9 mouse cellular contexts compared by ENCODE assay signal in genomic region chr9:107305601-107306542, GRCm38 (mm10). TPM values are rescaled to one million over a fixed set of nuclear protein-coding genes. Genes with fewer than 3 reads are reported as not detected.
DNase-seq lines count a peak whose midpoint lies in the region; ATAC-seq and TF ChIP-seq lines count a peak whose summit lies in the region.
"Had no signal": no experiment of that assay in that cellular context is flagged by ENCODE, and none has a peak within 500 bp of the region (broad histone marks: within the 10 kb centered on the region; RNA-seq: fewer than 3 reads in every experiment).

No protein-coding gene starts in this region.

- H3K79me2 ChIP-seq in heart, adult 2 months (replicated peaks; ENCODE audit: control insufficient read depth, insufficient read depth, low read length), result no peaks in the 10 kb centered on the region

- H3K27me3 ChIP-seq in heart, adult 2 months (ENCODE audit: control insufficient read depth, insufficient read depth, low read length), result no peaks in the 10 kb centered on the region
- H3K27me3 ChIP-seq in embryonic facial prominence, embryonic 10.5 days (replicated peaks; ENCODE audit: low read depth, poor library complexity, severe bottlenecking), result no peaks in the 10 kb centered on the region
- H3K27me3 ChIP-seq in kidney, embryonic 16.5 days (ENCODE audit: insufficient read depth, low read length), result no peaks in the 10 kb centered on the region
- H3K27me3 ChIP-seq: neural tube, embryonic 15.5 days had no signal

- peaks cover 13% of the 10 kb centered on the region for H3K36me3 ChIP-seq in heart, adult 2 months (ENCODE audit: control insufficient read depth, insufficient read depth, low read length)
- H3K36me3 ChIP-seq in embryonic facial prominence, embryonic 10.5 days (replicated peaks), result peaks cover 13% of the 10 kb centered on the region
- H3K36me3 ChIP-seq in kidney, embryonic 16.5 days (ENCODE audit: insufficient read depth, low read length), result peaks cover 8% of the 10 kb centered on the region

- TF ChIP-seq POLR2A in heart, adult 2 months (IDR thresholded peaks at IDR 0.05; ENCODE audit: insufficient read depth, low read depth, low read length), result no peak

- H3K4me3 ChIP-seq in heart, adult 2 months, result no peak overlapping the region
- H3K4me3 ChIP-seq in embryonic facial prominence, embryonic 10.5 days, result no peak overlapping the region
- no peak overlapping the region for H3K4me3 ChIP-seq in kidney, embryonic 16.5 days (ENCODE audit: low read length)
- H3K4me3 ChIP-seq: neural tube, embryonic 15.5 days had no signal

- H3K4me2 ChIP-seq in kidney, embryonic 16.5 days (replicated peaks; ENCODE audit: low read depth, low read length), result no peak overlapping the region
- H3K4me2 ChIP-seq: neural tube, embryonic 15.5 days had no signal

- intact Hi-C loops in heart, adult 2 months (cut with DNase I), result no loop called here
- intact Hi-C loops in heart, postnatal 25 days (cut with DNase I), result no loop called here

- H3K4me1 ChIP-seq in heart, adult 2 months (ENCODE audit: control insufficient read depth, insufficient read depth, low read length), result peaks cover 40% of the 10 kb centered on the region
- peaks cover 21% of the 10 kb centered on the region for H3K4me1 ChIP-seq in embryonic facial prominence, embryonic 10.5 days
- H3K4me1 ChIP-seq in kidney, embryonic 16.5 days (ENCODE audit: insufficient read depth, low read length), result peaks cover 40% of the 10 kb centered on the region
- H3K4me1 ChIP-seq: neural tube, embryonic 15.5 days had no signal

- no peak for TF ChIP-seq CTCF in heart, adult 2 months (IDR thresholded peaks at IDR 0.05)

- H3K9ac ChIP-seq in heart, adult 2 months (ENCODE audit: low read depth, low read length), result no peak overlapping the region
- H3K9ac ChIP-seq in kidney, embryonic 16.5 days (replicated peaks; ENCODE audit: low read length), result peak overlapping the region; percentile 3
- H3K9ac ChIP-seq: neural tube, embryonic 15.5 days had no signal

- H3K27ac ChIP-seq in heart, adult 2 months, result peak overlapping the region; percentile 12; the same call in 1 of the 2 replicates
- peak overlapping the region; percentile 49 for H3K27ac ChIP-seq in embryonic facial prominence, embryonic 10.5 days (replicated peaks)
- H3K27ac ChIP-seq in kidney, embryonic 16.5 days (ENCODE audit: low read length), result peak overlapping the region; percentile 92
- H3K27ac ChIP-seq: neural tube, embryonic 15.5 days had no signal

- H3K9me3 ChIP-seq in embryonic facial prominence, embryonic 10.5 days, result no peaks in the 10 kb centered on the region
- no peaks in the 10 kb centered on the region for H3K9me3 ChIP-seq in kidney, embryonic 16.5 days (ENCODE audit: low read length)
- H3K9me3 ChIP-seq: neural tube, embryonic 15.5 days had no signal

- TF ChIP-seq EP300 in heart, adult 2 months (IDR thresholded peaks at IDR 0.05; ENCODE audit: insufficient read depth, low read depth, low read length), result no peak

- no peak for DNase-seq in heart, adult 2 months
- DNase-seq in heart, postnatal 25 days (ENCODE audit: low spot score), result no peak
- peak; percentile 23 for DNase-seq in embryonic facial prominence, embryonic 10.5 days (ENCODE audit: low spot score)
- DNase-seq in layer of hippocampus, adult 11-12 months (ENCODE audit: low spot score), result no peak
- DNase-seq in embryo, embryonic 10 days (ENCODE audit: low spot score), result no peak
- DNase-seq in left cerebral cortex, adult 8-10 months (ENCODE audit: low spot score in 2 of 2), result no peak

- 44% methylated on average over 13 of the region's 13 CpGs for WGBS in heart, adult 2 months
- 54% methylated on average over 13 of the region's 13 CpGs for WGBS in embryonic facial prominence, embryonic 10.5 days
- WGBS in kidney, embryonic 16.5 days, result 51% methylated on average over 13 of the region's 13 CpGs

- ATAC-seq in kidney, embryonic 16.5 days (ENCODE audit: low FRiP score, low TSS enrichment), result no peak
- peak; percentile 26 for ATAC-seq in megakaryocyte progenitor cell, adult 5-6 weeks (replicated peaks; ENCODE audit: poor library complexity)

RNA-seq across cellular contexts. Expression of gene Cish, which starts 10.0 kb away (rescaled TPM):
- total RNA-seq in heart, adult 2 months (2021), result 100 to 1,000 TPM; 151 to 167 TPM
- 89.8 and 118 TPM in 2 replicates for polyA plus RNA-seq in heart, adult 2 months (2012; rRNA removed)
- 100 to 1,000 TPM; 122 to 198 TPM for total RNA-seq in heart, postnatal 25 days (2021)
- 6.7 and 7.2 TPM in 2 replicates for polyA plus RNA-seq in embryonic facial prominence, embryonic 10.5 days (2016; fragmentation: Nextera tagmentation; extraction: Ambion mirVana)
- polyA plus RNA-seq in kidney, embryonic 16.5 days (2015; fragmentation: Nextera tagmentation; extraction: Ambion mirVana), result 19.5 and 19.9 TPM in 2 replicates
- 0.51 and 0.86 TPM in 2 replicates for total RNA-seq in megakaryocyte progenitor cell, adult 5-6 weeks (2015)
- total RNA-seq in megakaryocyte progenitor cell, adult 5-6 weeks (2017), result 0.21 and 0.34 TPM in 2 replicates
- total RNA-seq in left cerebral cortex, adult 8-10 months (2022), result 10 to 100 TPM in 1 of 4 experiments, 1 to 10 TPM in 3; 7.2 to 12.2 (median 9.2) TPM

RNA-seq across cellular contexts. Expression of gene Mapkapk3, which starts 16.2 kb away (rescaled TPM):
- 10 to 100 TPM; 29.0 to 36.0 TPM for total RNA-seq in heart, adult 2 months (2021)
- 26.1 and 40.8 TPM in 2 replicates for polyA plus RNA-seq in heart, adult 2 months (2012; rRNA removed)
- total RNA-seq in heart, postnatal 25 days (2021), result 10 to 100 TPM; 28.3 to 30.9 TPM
- polyA plus RNA-seq in embryonic facial prominence, embryonic 10.5 days (2016; fragmentation: Nextera tagmentation; extraction: Ambion mirVana), result 4.9 and 5.1 TPM in 2 replicates
- 9.4 and 11.3 TPM in 2 replicates for polyA plus RNA-seq in kidney, embryonic 16.5 days (2015; fragmentation: Nextera tagmentation; extraction: Ambion mirVana)
- 100 and 115 TPM in 2 replicates for total RNA-seq in megakaryocyte progenitor cell, adult 5-6 weeks (2015)
- 175 and 186 TPM in 2 replicates for total RNA-seq in megakaryocyte progenitor cell, adult 5-6 weeks (2017)
- 1 to 10 TPM; 2.4 to 3.9 (median 3.2) TPM for total RNA-seq in left cerebral cortex, adult 8-10 months (2022)

RNA-seq across cellular contexts. Expression of gene Hemk1, which starts 32.3 kb away (rescaled TPM):
- total RNA-seq in heart, adult 2 months (2021), result 10 to 100 TPM; 21.2 to 21.4 TPM
- 30.3 and 37.0 TPM in 2 replicates for polyA plus RNA-seq in heart, adult 2 months (2012; rRNA removed)
- 10 to 100 TPM; 23.0 to 26.9 TPM for total RNA-seq in heart, postnatal 25 days (2021)
- polyA plus RNA-seq in embryonic facial prominence, embryonic 10.5 days (2016; fragmentation: Nextera tagmentation; extraction: Ambion mirVana), result 10.7 and 11.6 TPM in 2 replicates
- 12.6 and 13.2 TPM in 2 replicates for polyA plus RNA-seq in kidney, embryonic 16.5 days (2015; fragmentation: Nextera tagmentation; extraction: Ambion mirVana)
- 14.5 and 20.2 TPM in 2 replicates for total RNA-seq in megakaryocyte progenitor cell, adult 5-6 weeks (2015)
- total RNA-seq in megakaryocyte progenitor cell, adult 5-6 weeks (2017), result 12.0 and 14.0 TPM in 2 replicates
- total RNA-seq in left cerebral cortex, adult 8-10 months (2022), result 10 to 100 TPM; 14.9 to 20.6 (median 18.7) TPM

RNA-seq across cellular contexts. Expression of gene 6430571L13Rik, which starts 34.5 kb away (rescaled TPM):
- 1 to 10 TPM; 5.2 to 6.5 TPM for total RNA-seq in heart, adult 2 months (2021)
- polyA plus RNA-seq in heart, adult 2 months (2012; rRNA removed), result 4.1 and 5.0 TPM in 2 replicates
- 1 to 10 TPM; 4.8 to 5.9 TPM for total RNA-seq in heart, postnatal 25 days (2021)
- polyA plus RNA-seq in embryonic facial prominence, embryonic 10.5 days (2016; fragmentation: Nextera tagmentation; extraction: Ambion mirVana), result 0.83 and 0.95 TPM in 2 replicates
- polyA plus RNA-seq in kidney, embryonic 16.5 days (2015; fragmentation: Nextera tagmentation; extraction: Ambion mirVana), result 0.82 and 1.2 TPM in 2 replicates
- 0.07 TPM in 1 of 2 replicates, not detected in the other for total RNA-seq in megakaryocyte progenitor cell, adult 5-6 weeks (2015)
- 0.08 and 0.17 TPM in 2 replicates for total RNA-seq in megakaryocyte progenitor cell, adult 5-6 weeks (2017)
- total RNA-seq in left cerebral cortex, adult 8-10 months (2022), result 1 to 10 TPM; 5.6 to 7.1 (median 6.2) TPM

Comparison
In these comparisons a context has a peak if more than half of its experiments do, and no peak if none do; other contexts are left out.
1. H3K27ac ChIP-seq: peak in every context shown above with its lines; median percentile 92 in kidney, embryonic 16.5 days; 49 in embryonic facial prominence, embryonic 10.5 days; 12 in heart, adult 2 months.
2. RNA of gene Cish, which starts 10.0 kb away (total RNA-seq): 122 to 198 TPM in heart, postnatal 25 days and 151 to 167 TPM in heart, adult 2 months; 7.2 to 12.2 TPM in left cerebral cortex, adult 8-10 months and 0.21 to 0.86 TPM in megakaryocyte progenitor cell, adult 5-6 weeks; every median in the first group is over 4 times any median in the second.
3. RNA of gene Mapkapk3, which starts 16.2 kb away (total RNA-seq): 100 to 186 TPM in megakaryocyte progenitor cell, adult 5-6 weeks, 29.0 to 36.0 TPM in heart, adult 2 months and 28.3 to 30.9 TPM in heart, postnatal 25 days; 2.4 to 3.9 TPM in left cerebral cortex, adult 8-10 months; every median in the first group is over 4 times any median in the second.